In genomic region chr4:88437917-88438316, GRCm38 (mm10) we compare ENCODE assay signal across 10 mouse cellular contexts. TPM values are rescaled to one million over a fixed set of nuclear protein-coding genes. Genes with fewer than 3 reads are reported as not detected.
DNase-seq lines count a peak whose midpoint lies in the region; ATAC-seq and TF ChIP-seq lines count a peak whose summit lies in the region.
"Had no signal": no experiment of that assay in that cellular context is flagged by ENCODE, and none has a peak within 500 bp of the region (broad histone marks: within the 10 kb centered on the region; RNA-seq: fewer than 3 reads in every experiment).

No protein-coding gene starts in this region.

- WGBS in forebrain, embryonic 14.5 days: 40% methylated on average over 2 of the region's 2 CpGs
- WGBS in forebrain, embryonic 10.5 days: 51% methylated on average over 2 of the region's 2 CpGs
- WGBS in lung, embryonic 14.5 days: 32% methylated on average over 2 of the region's 2 CpGs
- WGBS in large intestine, adult 2 months: 12% methylated on average over 2 of the region's 2 CpGs
- 48% methylated on average over 2 of the region's 2 CpGs for WGBS in neural tube, embryonic 15.5 days

- no peaks in the 10 kb centered on the region for H3K9me3 ChIP-seq in forebrain, embryonic 14.5 days (replicated peaks; ENCODE audit: control insufficient read depth, low read length)
- no peaks in the 10 kb centered on the region for H3K9me3 ChIP-seq in forebrain, embryonic 10.5 days
- no peaks in the 10 kb centered on the region for H3K9me3 ChIP-seq in lung, embryonic 14.5 days (ENCODE audit: low read depth, low read length)
- H3K9me3 ChIP-seq in neural tube, embryonic 15.5 days (replicated peaks): no peaks in the 10 kb centered on the region
- H3K9me3 ChIP-seq: forebrain, embryonic 13.5 days had no signal

- DNase-seq in forebrain, embryonic 14.5 days (ENCODE audit: low spot score): no peak
- DNase-seq in forebrain, embryonic 10.5 days (ENCODE audit: extremely low spot score, low spot score): no peak
- DNase-seq in lung, embryonic 14.5 days: no peak
- no peak for DNase-seq in lung, postnatal 4 days
- peak; percentile 13 for DNase-seq in large intestine, adult 2 months (ENCODE audit: low read depth, low spot score)
- no peak for DNase-seq in urinary bladder, postnatal 10 days (ENCODE audit: low spot score)
- DNase-seq in layer of hippocampus, adult 8-10 months (ENCODE audit: low spot score in 2 of 2): no peak
- DNase-seq: kidney, adult 9 months had no signal

- H3K27ac ChIP-seq in forebrain, embryonic 14.5 days (ENCODE audit: low read depth, low read length): no peak overlapping the region
- no peak overlapping the region for H3K27ac ChIP-seq in forebrain, embryonic 10.5 days
- H3K27ac ChIP-seq in lung, embryonic 14.5 days (ENCODE audit: low read depth): no peak overlapping the region
- no peak overlapping the region for H3K27ac ChIP-seq in neural tube, embryonic 15.5 days (replicated peaks)
- H3K27ac ChIP-seq: forebrain, embryonic 13.5 days had no signal

- 0 out of 2 replicates have a peak overlapping the region, but pooled peaks have one; percentile 63 for H3K4me2 ChIP-seq in forebrain, embryonic 14.5 days (ENCODE audit: low read length)
- peak overlapping the region; percentile 82 for H3K4me2 ChIP-seq in lung, embryonic 14.5 days
- peak overlapping the region; percentile 62 for H3K4me2 ChIP-seq in neural tube, embryonic 15.5 days

- H3K4me1 ChIP-seq in forebrain, embryonic 14.5 days (ENCODE audit: control insufficient read depth, insufficient read depth, low read length): peaks cover 7% of the 10 kb centered on the region; the same call in 1 of the 2 replicates
- peaks cover 23% of the 10 kb centered on the region for H3K4me1 ChIP-seq in forebrain, embryonic 10.5 days
- H3K4me1 ChIP-seq in lung, embryonic 14.5 days (ENCODE audit: insufficient read depth): peaks cover 3% of the 10 kb centered on the region; the same call in 1 of the 2 replicates
- H3K4me1 ChIP-seq in neural tube, embryonic 15.5 days: peaks cover 11% of the 10 kb centered on the region

- H3K4me3 ChIP-seq in forebrain, embryonic 14.5 days (ENCODE audit: low read depth, low read length): no peak overlapping the region
- H3K4me3 ChIP-seq in forebrain, embryonic 10.5 days: no peak overlapping the region
- no peak overlapping the region; the same call in 1 of the 2 replicates for H3K4me3 ChIP-seq in lung, embryonic 14.5 days (ENCODE audit: low read depth, low read length)
- H3K4me3 ChIP-seq in neural tube, embryonic 15.5 days (replicated peaks): no peak overlapping the region

- no peak overlapping the region for H3K9ac ChIP-seq in forebrain, embryonic 14.5 days (ENCODE audit: low read length)
- no peak overlapping the region for H3K9ac ChIP-seq in lung, embryonic 14.5 days
- H3K9ac ChIP-seq in neural tube, embryonic 15.5 days (replicated peaks): no peak overlapping the region

- no peaks in the 10 kb centered on the region for H3K36me3 ChIP-seq in forebrain, embryonic 14.5 days (ENCODE audit: control insufficient read depth, insufficient read depth, low read length)
- no peaks in the 10 kb centered on the region for H3K36me3 ChIP-seq in forebrain, embryonic 10.5 days (replicated peaks)
- no peaks in the 10 kb centered on the region for H3K36me3 ChIP-seq in lung, embryonic 14.5 days (ENCODE audit: insufficient read depth)
- H3K36me3 ChIP-seq in neural tube, embryonic 15.5 days: no peaks in the 10 kb centered on the region

- no peaks in the 10 kb centered on the region for H3K27me3 ChIP-seq in forebrain, embryonic 14.5 days (replicated peaks; ENCODE audit: control insufficient read depth, insufficient read depth, low read length)
- peaks cover 3% of the 10 kb centered on the region; the same call in 1 of the 2 replicates for H3K27me3 ChIP-seq in forebrain, embryonic 10.5 days (ENCODE audit: poor library complexity, severe bottlenecking)
- H3K27me3 ChIP-seq in lung, embryonic 14.5 days (ENCODE audit: insufficient read depth, low read length): no peaks in the 10 kb centered on the region
- H3K27me3 ChIP-seq in neural tube, embryonic 15.5 days (replicated peaks): no peaks in the 10 kb centered on the region
- H3K27me3 ChIP-seq: forebrain, embryonic 13.5 days had no signal

- no peak for TF ChIP-seq CTCF in lung, embryonic 14.5 days (IDR thresholded peaks at IDR 0.05; ENCODE audit: low read depth)

- ATAC-seq in forebrain, embryonic 14.5 days: no peak
- no peak for ATAC-seq in lung, embryonic 14.5 days (ENCODE audit: insufficient read depth)
- no peak for ATAC-seq in neural tube, embryonic 15.5 days (ENCODE audit: low FRiP score)

RNA-seq across cellular contexts. Expression of gene Hacd4, which starts 0.8 kb away (rescaled TPM):
- polyA plus RNA-seq in forebrain, embryonic 14.5 days (2014; fragmentation: Nextera tagmentation; extraction: Ambion mirVana): 3.6 and 4.0 TPM in 2 replicates
- 2.5 and 3.2 TPM in 2 replicates for polyA plus RNA-seq in forebrain, embryonic 10.5 days (2016; fragmentation: Nextera tagmentation; extraction: Ambion mirVana)
- polyA plus RNA-seq in lung, embryonic 14.5 days (2014; fragmentation: Nextera tagmentation; extraction: Ambion mirVana): 9.3 and 9.9 TPM in 2 replicates
- 1.0 and 1.3 TPM in 2 replicates for polyA plus RNA-seq in large intestine, adult 2 months (2012; rRNA removed)
- 4.3 and 5.5 TPM in 2 replicates for polyA plus RNA-seq in neural tube, embryonic 15.5 days (2015; fragmentation: Nextera tagmentation; extraction: Ambion mirVana)
- total RNA-seq in layer of hippocampus, adult 8-10 months (2022): 1 to 10 TPM; 1.0 to 2.8 (median 2.0) TPM
